ENCODE assay signal across 8 mouse cellular contexts in genomic region chr5:35981976-35982375, GRCm38 (mm10).
DNase-seq lines count a peak whose midpoint lies in the region; ATAC-seq and TF ChIP-seq lines count a peak whose summit lies in the region.

No protein-coding gene starts in this region.

- no peaks in the 10 kb centered on the region for H3K9me3 ChIP-seq in lung, postnatal 0 days (ENCODE audit: low read length)

- peak; percentile 85 for DNase-seq in B cell, adult 2 months
- DNase-seq in WW6 (ENCODE audit: low read depth, low spot score), result peak; percentile 18
- peak; percentile 85 to 91 for DNase-seq in cerebellum, postnatal 4 days (ENCODE audit: low spot score in 2 of 2)
- peak; percentile 91 for DNase-seq in gastrocnemius, postnatal 10 days
- DNase-seq in layer of hippocampus, adult 11-12 months (ENCODE audit: low spot score), result peak; percentile 88
- peak; percentile 72 for DNase-seq in lung, postnatal 0 days (ENCODE audit: low spot score)
- DNase-seq in retina, embryonic 14.5 days (ENCODE audit: low spot score), result peak; percentile 93
- DNase-seq in thymus, postnatal 25 days, result peak; percentile 84

- H3K27me3 ChIP-seq in lung, postnatal 0 days (replicated peaks; ENCODE audit: insufficient read depth, low read length), result no peaks in the 10 kb centered on the region

- peak; percentile 96 for TF ChIP-seq CTCF in lung, postnatal 0 days (IDR thresholded peaks at IDR 0.05)

- ATAC-seq in lung, postnatal 0 days, result peak; percentile 57; the same call in 1 of the 2 replicates

- no peak overlapping the region for H3K9ac ChIP-seq in lung, postnatal 0 days (replicated peaks; ENCODE audit: low read depth)

- TF ChIP-seq EP300 in lung, postnatal 0 days (IDR thresholded peaks at IDR 0.05), result no peak

- no peak overlapping the region for H3K4me3 ChIP-seq in lung, postnatal 0 days (ENCODE audit: low read depth, low read length)

- H3K27ac ChIP-seq in lung, postnatal 0 days (ENCODE audit: low read length), result no peak overlapping the region

- 38% methylated on average over 4 of the region's 4 CpGs for WGBS in lung, postnatal 0 days

- peaks cover 24% of the 10 kb centered on the region for H3K36me3 ChIP-seq in lung, postnatal 0 days (ENCODE audit: insufficient read depth, low read length)

- no peak overlapping the region for H3K4me2 ChIP-seq in lung, postnatal 0 days (replicated peaks; ENCODE audit: low read depth, low read length)

- H3K4me1 ChIP-seq in lung, postnatal 0 days (ENCODE audit: insufficient read depth, low read depth, low read length), result no peaks in the 10 kb centered on the region

Comparison
In these comparisons a context has a peak if more than half of its experiments do, and no peak if none do; other contexts are left out.
1. DNase-seq: peak in every context shown above with its lines; median percentile 93 in retina, embryonic 14.5 days; 91 in gastrocnemius, postnatal 10 days; 88 in cerebellum, postnatal 4 days; 88 in layer of hippocampus, adult 11-12 months; 85 in B cell, adult 2 months; 84 in thymus, postnatal 25 days; 72 in lung, postnatal 0 days; 18 in WW6.